Mouse (Mus musculus) spleen, postnatal 4 days (tissue): ENCODE measurements around the gene Ndel1.
"Not testable (repeated sequence)": the region's sequence is repeated elsewhere in the genome, so short reads cannot be mapped to it uniquely, and the experiment has no call there.

Experiments used
- DNase-seq, 2 experiments: peaks; one replicate each; pipeline ENCODE4 v3.0.0; 2022; ENCODE audit warnings: low spot score in 2 of 2

Ndel1 gene

GRCm38 (mm10) chr11:68852486-68852901, 19.2 kb downstream of the Ndel1 start:
- DNase-seq = peak; percentile 77 to 89

DNA sequence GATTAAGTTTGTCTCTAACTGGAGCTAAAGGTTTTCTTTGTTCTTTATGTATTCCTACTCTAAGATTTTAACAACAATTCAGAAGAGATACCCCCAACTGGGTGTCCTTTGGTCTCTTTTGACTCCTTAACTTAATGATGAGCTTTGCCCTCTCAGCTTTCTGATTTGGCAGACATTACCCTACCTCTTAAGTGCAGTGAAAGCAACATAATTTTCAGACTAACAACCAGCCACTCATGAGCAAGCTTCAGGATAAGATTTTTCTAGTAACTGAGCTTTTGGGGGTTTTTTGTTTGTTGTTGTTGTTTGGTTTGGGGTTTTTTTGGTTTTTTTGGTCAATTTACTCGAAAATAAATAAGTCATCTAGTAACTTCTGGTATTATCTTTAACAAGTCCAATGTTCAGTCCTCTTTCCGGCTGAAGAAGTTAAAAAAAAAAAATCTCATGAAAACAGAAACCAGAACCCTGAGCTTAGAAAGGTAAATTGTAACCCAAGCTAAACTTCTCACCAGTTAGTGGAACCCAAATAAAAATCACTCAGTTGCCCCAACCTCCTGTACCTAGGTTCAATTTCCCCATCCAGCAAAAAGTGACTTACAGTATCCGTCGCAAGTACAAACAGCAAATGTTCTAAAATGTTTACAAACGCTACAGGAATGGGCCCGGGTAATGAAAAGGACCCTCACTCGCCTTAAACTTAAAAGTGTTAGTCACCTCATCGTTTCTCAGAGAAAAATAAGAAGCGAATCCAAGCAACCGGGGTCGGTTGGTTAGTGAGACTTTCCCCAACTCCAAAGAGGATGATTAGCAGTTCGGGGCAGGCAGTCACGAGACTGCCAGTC, 19.8 kb downstream of the Ndel1 start:
- DNase-seq = no peak

DNA sequence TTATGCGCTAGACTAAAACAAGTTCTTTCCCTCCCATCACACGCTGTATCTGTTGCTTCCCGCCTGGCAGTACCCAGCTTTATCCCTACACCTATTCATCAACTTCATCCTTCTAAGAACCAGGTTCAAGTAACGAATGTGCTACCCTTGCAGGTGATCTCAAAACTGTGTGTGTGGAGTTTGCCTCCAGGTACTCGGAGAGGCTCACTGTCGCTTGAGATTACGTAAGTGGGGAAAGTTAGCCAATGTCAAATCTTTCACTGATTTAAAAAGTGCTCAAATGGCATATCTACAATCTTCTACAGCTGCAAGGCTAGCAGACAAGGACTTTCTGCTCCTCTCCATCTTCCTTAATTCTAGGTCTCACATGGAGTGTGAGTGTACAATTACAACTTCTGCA, 20.8 kb downstream of the Ndel1 start:
- no peak for DNase-seq

DNA sequence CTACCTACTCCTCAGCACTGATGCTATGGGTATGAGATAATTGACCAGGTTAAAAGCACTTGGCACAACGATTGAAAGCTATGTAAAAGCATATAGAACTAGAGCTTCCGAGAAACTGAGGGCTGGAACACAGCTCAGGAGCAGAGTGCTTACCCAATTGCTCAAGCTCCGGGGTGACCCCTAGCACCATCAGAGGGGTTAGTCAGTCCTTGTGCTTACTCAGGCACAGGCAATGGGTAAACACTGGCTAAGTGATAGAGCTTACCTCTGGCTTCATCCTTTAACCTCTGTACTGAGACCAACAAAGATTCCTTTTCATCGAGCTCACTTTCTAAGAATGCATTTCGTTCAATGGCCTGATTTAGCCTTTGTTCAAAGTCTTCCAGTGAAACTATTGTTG, 32.1 kb downstream of the Ndel1 start:
- no peak for DNase-seq

DNA sequence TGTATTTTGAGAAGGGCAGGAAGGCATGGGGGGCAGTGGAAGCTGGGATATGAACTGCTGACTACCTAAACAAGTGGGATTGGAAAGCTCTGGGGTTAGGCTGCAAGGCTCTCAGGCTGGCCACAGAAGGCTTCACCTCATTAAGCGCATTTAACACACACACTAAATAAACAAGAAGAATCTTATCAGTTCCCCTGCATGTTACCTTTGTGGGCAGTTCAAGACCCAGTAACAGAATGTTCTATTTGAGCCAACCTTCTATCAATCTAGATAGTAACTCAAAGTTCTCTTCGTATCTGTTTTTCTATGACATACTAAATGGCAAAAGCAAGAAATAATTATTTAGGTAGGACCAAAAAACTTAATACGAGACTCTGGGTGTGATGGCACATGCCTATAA, 36.6 kb downstream of the Ndel1 start:
- DNase-seq = no peak

DNA sequence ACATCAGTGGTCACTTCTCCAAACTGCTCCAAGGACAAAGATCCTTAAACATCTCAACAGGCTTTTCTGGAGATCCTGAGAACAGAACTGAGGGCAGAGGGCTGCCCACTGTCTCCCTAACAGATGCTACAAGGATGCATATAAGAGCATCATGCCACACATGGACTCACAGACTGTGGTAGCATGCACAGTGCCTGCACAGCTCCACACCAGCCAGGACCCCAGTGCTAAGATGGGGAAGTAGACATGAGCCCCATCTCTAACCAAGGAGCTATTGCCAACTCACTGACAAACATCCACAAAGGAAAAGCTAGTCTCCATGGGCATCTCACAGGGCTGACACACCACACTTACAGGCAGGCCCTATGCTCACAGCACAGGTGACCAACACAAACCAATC, 38.1 kb downstream of the Ndel1 start:
- DNase-seq = peak in 1 of 2 experiments; percentile 54

- DNase-seq = peak in 1 of 2 experiments; percentile 51
Measured at GRCm38 (mm10) chr11:68832793-68833192, 38.9 kb downstream of the Ndel1 start.

DNA sequence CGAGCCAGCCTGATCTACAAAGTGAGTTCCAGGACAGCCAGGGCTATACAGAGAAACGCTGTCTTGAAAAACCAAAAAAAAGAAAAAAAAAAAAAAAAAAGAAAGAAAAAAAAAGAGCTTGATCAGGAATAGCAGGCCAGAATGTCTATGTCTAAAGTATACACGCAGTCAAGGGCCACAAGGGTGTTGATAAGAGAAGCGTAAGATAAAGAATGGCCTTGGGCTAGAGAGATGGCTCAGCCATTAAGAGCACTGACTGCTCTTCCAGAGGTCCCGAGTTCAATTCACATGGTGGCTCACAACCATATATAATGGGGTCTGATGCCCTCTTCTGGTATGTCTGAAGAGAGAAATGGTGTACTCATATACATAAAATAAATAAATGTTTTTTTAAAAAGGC, 40.1 kb downstream of the Ndel1 start:
- not testable (repeated sequence) for DNase-seq

DNA sequence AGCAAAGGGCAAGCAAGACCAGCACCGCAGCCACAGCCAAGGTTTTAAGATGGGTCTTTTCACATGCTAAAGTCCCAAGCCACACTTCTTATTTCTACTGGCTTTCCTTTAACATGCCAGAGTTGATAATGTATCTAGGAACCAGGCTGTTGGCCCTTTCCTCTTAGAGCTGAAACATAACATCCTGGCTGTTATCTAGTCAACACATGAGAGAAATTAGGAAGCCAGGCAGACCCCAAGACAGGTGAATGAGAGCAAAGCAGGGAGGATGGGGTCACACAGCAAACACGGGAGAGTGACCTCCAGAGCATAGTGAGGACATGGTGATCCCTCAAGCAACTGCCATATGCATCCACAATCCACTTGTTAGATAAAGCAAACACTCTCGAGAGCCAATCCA, 44.9 kb downstream of the Ndel1 start:
- DNase-seq = no peak

DNA sequence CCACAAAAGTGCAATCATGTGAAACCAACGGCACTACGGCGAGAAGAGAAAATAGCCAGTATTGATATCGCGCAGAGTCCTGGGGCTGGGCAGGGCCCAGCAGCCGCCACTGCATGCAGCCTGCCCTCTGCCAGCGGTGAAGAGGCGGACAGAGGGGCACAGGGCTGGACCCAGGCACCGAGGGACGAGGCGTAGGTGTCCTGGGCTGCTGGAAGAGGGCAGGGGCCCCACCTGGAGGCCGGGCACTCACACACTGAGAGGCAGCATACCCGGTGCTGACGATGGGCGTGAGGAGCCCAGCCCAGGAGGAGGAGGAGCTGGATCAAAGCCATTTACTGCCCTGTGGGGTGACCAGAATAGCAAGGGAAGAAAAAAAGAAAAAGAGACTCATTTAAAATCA, 49.3 kb downstream of the Ndel1 start:
- DNase-seq = peak in 1 of 2 experiments; percentile 54

GRCm38 (mm10) chr11:68819226-68819805, 52.3 kb downstream of the Ndel1 start:
- no peak for DNase-seq

DNA sequence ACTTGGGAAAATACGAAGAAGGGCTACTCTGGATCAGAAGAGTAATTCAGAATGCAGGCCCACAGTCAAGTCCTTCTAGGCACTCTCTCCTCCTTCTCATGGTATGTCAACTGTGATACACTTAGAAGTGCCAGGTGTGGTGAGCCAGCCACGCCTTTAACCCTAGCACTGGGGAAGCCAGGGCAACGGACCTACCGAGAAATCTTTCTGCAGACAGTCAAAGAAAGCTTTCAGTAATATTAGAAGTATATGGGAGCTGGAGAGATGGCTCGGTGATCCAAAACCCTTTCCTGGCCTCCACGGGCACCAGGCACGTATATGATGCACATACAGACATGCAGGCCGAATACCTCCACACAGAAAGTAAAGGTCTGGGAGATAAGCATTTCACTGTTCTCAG, 53.2 kb downstream of the Ndel1 start:
- no peak for DNase-seq

- no peak for DNase-seq
Measured at GRCm38 (mm10) chr11:68811881-68812577, 59.6 kb downstream of the Ndel1 start.

GRCm38 (mm10) chr11:68807787-68808186, 63.9 kb downstream of the Ndel1 start:
- peak; percentile 74 to 93 for DNase-seq

GRCm38 (mm10) chr11:68805148-68805547, 66.5 kb downstream of the Ndel1 start:
- DNase-seq = no peak

DNA sequence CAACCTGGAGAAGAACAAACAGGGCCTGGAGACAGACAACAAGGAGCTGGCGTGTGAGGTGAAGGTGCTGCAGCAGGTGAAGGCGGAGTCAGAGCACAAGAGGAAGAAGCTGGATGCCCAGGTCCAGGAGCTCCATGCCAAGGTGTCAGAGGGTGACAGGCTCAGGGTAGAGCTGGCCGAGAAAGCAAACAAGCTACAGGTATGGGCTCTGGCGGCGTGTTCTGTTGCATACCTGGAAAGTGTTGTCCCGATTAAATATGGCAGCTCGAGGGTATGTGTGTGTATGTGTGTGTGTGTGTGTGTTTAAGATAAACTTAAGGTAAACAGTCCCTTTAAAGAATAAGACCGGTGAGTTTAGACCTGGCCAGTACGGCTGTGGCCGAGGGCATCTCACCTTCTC, 73.4 kb downstream of the Ndel1 start:
- DNase-seq = no peak

DNA sequence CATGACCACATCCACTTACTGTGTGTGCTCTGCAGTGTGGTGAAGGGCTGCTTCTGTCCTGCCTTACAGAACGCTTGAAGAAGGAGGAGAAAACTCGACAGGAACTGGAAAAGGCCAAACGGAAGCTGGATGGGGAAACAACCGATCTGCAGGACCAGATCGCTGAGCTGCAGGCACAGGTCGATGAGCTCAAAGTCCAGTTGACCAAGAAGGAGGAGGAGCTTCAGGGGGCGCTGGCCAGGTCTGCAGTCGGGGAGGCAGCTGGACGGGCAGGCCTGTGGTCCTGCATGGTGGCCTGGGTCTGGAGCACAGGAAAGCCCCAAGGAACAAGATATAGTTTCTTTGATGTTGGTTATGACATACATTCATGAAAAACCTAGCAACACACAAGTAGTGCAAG, 79.9 kb downstream of the Ndel1 start:
- no peak for DNase-seq

- DNase-seq = no peak
Measured at GRCm38 (mm10) chr11:68790720-68791119, 80.9 kb downstream of the Ndel1 start.

GRCm38 (mm10) chr11:68787222-68787621, 84.4 kb downstream of the Ndel1 start:
- no peak for DNase-seq

DNA sequence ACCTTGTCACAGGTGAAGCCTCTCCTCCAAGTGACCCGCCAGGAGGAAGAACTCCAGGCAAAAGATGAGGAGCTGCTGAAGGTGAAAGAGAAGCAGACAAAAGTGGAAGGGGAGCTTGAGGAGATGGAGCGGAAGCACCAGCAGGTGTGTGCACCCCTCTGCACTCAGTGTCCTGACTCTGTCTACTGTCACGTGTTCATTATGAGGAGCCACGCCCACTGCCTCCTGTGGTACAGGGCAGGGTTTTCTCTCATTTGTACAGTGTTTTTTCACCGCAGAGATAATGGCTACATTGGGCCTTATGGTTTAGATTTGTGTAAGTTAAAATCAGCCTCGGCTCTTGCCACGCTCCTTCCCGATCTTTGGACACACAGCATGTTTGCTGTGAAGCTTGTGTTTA, 85.8 kb downstream of the Ndel1 start:
- DNase-seq = no peak

GRCm38 (mm10) chr11:68782336-68782735, 89.3 kb downstream of the Ndel1 start:
- no peak for DNase-seq

DNA sequence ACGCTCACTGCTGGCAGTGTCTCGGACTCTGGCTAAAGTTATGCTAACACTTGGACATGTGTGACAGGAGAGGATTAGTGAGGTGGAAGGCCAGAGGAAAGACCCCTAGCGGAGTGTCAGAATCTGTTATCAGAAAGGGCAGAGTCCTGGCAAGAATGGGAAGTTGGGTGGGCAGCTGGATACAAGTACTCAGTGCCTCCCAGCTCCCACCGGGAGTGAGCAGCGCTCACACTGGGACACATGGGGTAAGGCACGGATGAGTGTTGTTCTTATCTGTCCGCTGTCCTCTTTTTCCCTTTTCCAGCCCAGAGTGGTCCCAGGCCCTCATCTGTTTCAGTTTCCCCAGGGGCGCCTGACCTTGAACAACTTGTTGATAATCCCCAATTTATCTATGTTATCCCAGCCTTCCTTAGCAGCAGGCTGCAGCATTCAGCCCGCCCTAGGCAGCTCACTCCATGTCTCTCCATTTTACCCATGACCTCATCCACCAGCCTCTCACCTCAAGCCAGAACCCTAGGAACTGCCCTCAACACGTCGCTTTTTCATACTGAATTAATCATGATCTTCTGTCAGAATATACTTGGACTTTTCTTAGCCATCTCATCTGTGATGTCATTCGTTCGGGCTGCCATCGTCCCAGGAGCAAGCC, 91.1 kb downstream of the Ndel1 start:
- DNase-seq = no peak
